Mouse (Mus musculus): Measurements from ENCODE around the gene Gsdmc3.
"Not testable (repeated sequence)": the region's sequence is repeated elsewhere in the genome, so short reads cannot be mapped to it uniquely, and the experiment has no call there.

Gsdmc3 gene

GRCm38 (mm10) chr15:63878458-63878857 lies at the start of gene Gsdmc3:
Gene Gsdmc3, minus strand, starts transcription at chr15:63878558.
- DNase-seq: not testable (repeated sequence)

GRCm38 (mm10) chr15:63926201-63926600 lies 47.8 kb upstream of the Gsdmc3 start:
- no peak for DNase-seq

DNA sequence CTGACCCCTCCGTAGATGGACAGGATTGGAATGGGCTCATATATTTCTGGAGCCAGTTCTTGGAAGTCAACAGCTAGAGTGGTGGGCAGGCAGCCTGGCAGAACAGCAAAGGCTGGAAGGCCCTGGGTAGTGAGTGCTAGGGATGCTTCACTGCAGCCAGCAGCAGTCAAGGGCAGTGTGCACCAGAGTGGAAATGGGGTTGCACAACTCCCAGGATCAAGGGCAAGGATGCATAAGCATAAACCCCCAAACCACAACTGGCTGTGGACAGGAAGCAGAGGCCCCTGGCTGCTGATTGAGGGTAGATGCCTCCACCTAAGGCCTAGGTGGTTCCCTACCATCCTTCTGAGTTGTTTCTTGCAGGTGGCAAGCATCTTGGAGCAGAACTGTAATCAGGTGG lies 46.1 kb upstream of the Gsdmc3 start:
- no peak for DNase-seq

GRCm38 (mm10) chr15:63921618-63922017 lies 43.3 kb upstream of the Gsdmc3 start:
- DNase-seq: not testable (repeated sequence)

DNA sequence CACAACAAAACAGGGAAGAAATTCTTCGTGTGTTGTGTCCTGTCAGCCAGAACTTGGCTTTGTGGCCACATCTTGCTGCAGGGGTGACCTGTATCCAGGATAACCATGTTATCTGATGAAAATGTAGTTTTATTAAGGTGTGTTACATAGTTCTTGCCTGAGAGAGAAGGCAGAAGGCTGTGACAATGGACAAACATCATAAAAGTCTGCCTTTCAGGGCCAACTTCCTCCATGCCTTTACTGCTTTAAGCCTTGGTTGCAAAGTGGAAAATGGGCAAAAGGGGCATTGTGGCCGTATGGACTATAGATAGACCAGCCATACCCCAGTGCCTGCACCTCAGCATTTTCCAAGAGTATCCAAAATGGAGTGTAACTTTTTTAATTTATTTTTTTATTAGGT lies 41.4 kb upstream of the Gsdmc3 start:
- DNase-seq: not testable (repeated sequence)

DNA sequence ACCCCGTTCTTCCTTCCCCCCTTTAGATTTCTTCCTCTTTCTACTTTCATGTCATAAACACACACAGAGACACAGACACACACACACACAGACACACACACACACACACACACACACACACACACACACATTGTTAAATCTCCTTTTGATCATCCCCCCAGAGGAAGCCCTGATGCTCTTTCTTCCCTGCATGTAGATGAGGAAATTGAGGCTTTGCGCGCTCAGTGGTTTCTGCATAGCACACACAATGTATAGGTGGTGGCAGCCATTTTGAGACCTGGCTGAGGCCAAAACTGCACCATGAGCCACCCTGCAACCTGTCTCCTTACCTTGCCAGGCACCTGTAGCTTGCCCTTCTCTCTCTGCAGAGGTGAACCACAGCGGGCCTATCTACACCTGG lies 38.2 kb upstream of the Gsdmc3 start:
- DNase-seq: not testable (repeated sequence)

- DNase-seq: not testable (repeated sequence)
These were observed 33.8 kb upstream of the Gsdmc3 start, which contains the start of gene Gsdmc4 for GRCm38 (mm10) chr15:63912197-63912596. Gene Gsdmc4, minus strand, starts transcription at chr15:63912297.

- DNase-seq: not testable (repeated sequence)
These were observed 31.5 kb upstream of the Gsdmc3 start for GRCm38 (mm10) chr15:63909896-63910295.

GRCm38 (mm10) chr15:63895560-63896353 lies 17.4 kb upstream of the Gsdmc3 start:
- peak; percentile 11 to 62 for DNase-seq

DNA sequence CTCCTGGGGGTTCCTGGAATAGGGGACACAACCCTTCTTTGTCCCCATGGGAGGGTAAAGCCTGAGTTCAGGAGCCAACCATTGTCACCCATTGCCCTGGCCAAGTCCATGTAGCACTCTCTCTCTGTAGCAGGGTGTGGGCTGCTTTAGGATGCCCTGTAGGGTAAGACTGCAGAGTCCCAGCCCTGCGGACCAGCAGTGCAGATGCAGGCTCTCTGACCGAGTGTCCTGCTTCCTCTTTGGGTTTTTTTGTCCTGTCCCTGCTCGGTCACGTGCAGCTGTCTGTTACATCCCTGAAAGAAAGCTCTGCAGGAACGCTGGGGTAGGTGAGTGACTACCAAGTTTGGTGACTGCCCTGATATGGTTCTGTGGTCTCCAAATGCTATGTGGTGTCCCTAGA lies 10.1 kb upstream of the Gsdmc3 start:
- not testable (repeated sequence) for DNase-seq

DNA sequence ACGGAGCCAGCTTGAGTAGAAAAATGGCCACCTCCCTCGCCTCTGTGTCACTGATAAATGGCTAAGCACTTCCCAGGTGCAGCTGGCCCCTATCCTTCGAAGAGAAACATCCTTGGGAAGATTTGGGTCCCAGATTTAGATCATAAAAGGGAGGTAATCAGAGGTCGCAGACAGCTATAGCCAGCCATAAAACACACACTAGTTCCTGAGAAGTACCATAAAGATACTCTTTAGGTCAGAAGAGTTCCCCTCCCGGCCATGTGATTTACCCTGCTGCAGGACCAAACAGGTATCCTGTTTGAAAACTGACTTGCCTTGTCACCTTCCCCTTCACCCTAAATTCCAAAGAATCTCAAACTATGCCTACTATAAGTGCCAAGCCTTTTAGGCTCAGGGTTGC lies 9.6 kb upstream of the Gsdmc3 start:
- DNase-seq: not testable (repeated sequence)

DNA sequence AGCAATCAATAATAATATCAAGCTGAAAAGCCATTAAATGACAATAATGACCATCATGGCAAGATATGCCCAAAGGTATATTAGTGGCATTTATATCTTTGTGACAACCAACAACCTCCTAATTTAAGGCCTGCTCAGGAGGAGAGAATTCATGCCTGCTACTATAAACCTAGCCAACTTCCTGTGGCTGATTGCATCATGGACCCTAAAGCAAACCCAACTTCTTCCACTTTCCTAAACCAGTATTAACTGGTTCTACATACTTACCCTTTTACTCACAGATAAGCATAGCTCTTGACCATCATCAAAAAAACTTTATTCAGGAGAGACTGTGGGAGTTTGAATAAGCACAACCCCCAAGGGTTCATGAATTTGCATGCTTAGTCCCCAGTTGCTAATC lies 2.2 kb downstream of the Gsdmc3 start:
- DNase-seq: not testable (repeated sequence)

- peak in 1 of 2 experiments; percentile 2 for DNase-seq
These were observed 16.4 kb downstream of the Gsdmc3 start for GRCm38 (mm10) chr15:63861965-63862364.

Measured in kidney, postnatal 36 days (tissue).